Comparison of ENCODE assay signal across 8 mouse cellular contexts in genomic region chr9:27300698-27301097, GRCm38 (mm10). TPM values are rescaled to one million over a fixed set of nuclear protein-coding genes. Genes with fewer than 3 reads are reported as not detected.
DNase-seq lines count a peak whose midpoint lies in the region; ATAC-seq and TF ChIP-seq lines count a peak whose summit lies in the region.

No protein-coding gene starts in this region.

- H3K27me3 ChIP-seq in cerebellum, adult 2 months (ENCODE audit: control insufficient read depth, insufficient read depth, low read length) = no peaks in the 10 kb centered on the region
- H3K27me3 ChIP-seq in neural tube, embryonic 11.5 days (ENCODE audit: control insufficient read depth, insufficient read depth, low read length) = 0 out of 2 replicates have a peak, but pooled peaks cover 6% of the 10 kb centered on the region
- H3K27me3 ChIP-seq in limb, embryonic 13.5 days = peaks cover 71% of the 10 kb centered on the region

- no peak for ATAC-seq in neural tube, embryonic 11.5 days (ENCODE audit: insufficient read depth, low FRiP score, low TSS enrichment)
- no peak for ATAC-seq in limb, embryonic 13.5 days (ENCODE audit: low FRiP score, low read depth)
- no peak for ATAC-seq in erythroid progenitor cell, adult 5-6 weeks (replicated peaks; ENCODE audit: low FRiP score, poor library complexity, severe bottlenecking)

- peak overlapping the region; percentile 83 for H3K4me3 ChIP-seq in cerebellum, adult 2 months (replicated peaks; ENCODE audit: insufficient read depth, low read depth, low read length)
- peak overlapping the region; percentile 72 for H3K4me3 ChIP-seq in neural tube, embryonic 11.5 days (ENCODE audit: low read depth, low read length)
- peak overlapping the region; percentile 70 for H3K4me3 ChIP-seq in limb, embryonic 13.5 days

- H3K9me3 ChIP-seq in neural tube, embryonic 11.5 days (ENCODE audit: control insufficient read depth, low read length) = no peaks in the 10 kb centered on the region
- H3K9me3 ChIP-seq in limb, embryonic 13.5 days = no peaks in the 10 kb centered on the region

- H3K36me3 ChIP-seq in neural tube, embryonic 11.5 days (ENCODE audit: control insufficient read depth, insufficient read depth, low read length) = no peaks in the 10 kb centered on the region; the same call in 1 of the 2 replicates
- H3K36me3 ChIP-seq in limb, embryonic 13.5 days = no peaks in the 10 kb centered on the region

- peak in 1 of 2 experiments; percentile 54 for DNase-seq in cerebellum, adult 2 months
- DNase-seq in cerebellum, postnatal 4 days (ENCODE audit: low spot score in 2 of 2) = no peak
- no peak for DNase-seq in neural tube, embryonic 11.5 days (ENCODE audit: low spot score)
- DNase-seq in neural tube, embryonic 10.5 days (ENCODE audit: extremely low spot score, low spot score) = no peak
- no peak for DNase-seq in adrenal gland, postnatal 10 days
- no peak for DNase-seq in left cerebral cortex, adult 8-10 months (ENCODE audit: low spot score in 2 of 2)

- TF ChIP-seq POLR2A in cerebellum, adult 2 months (IDR thresholded peaks at IDR 0.05; ENCODE audit: borderline replicate concordance, insufficient read depth, low read length) = 0 out of 2 replicates have a peak, but pooled peaks have one; percentile 14

- H3K4me1 ChIP-seq in cerebellum, adult 2 months (ENCODE audit: control insufficient read depth, insufficient read depth, low read length) = peaks cover 25% of the 10 kb centered on the region
- peaks cover 16% of the 10 kb centered on the region for H3K4me1 ChIP-seq in neural tube, embryonic 11.5 days (ENCODE audit: control insufficient read depth, insufficient read depth, low read length)
- H3K4me1 ChIP-seq in limb, embryonic 13.5 days = peaks cover 53% of the 10 kb centered on the region

- 10% methylated on average over 4 of the region's 4 CpGs for WGBS in cerebellum, adult 2 months
- 8% methylated on average over 4 of the region's 4 CpGs for WGBS in neural tube, embryonic 11.5 days
- WGBS in limb, embryonic 13.5 days = 10% methylated on average over 4 of the region's 4 CpGs

- TF ChIP-seq CTCF in cerebellum, adult 2 months (IDR thresholded peaks at IDR 0.05; ENCODE audit: borderline replicate concordance, insufficient read depth, low read depth, low read length) = no peak

- peak overlapping the region; percentile 49 for H3K9ac ChIP-seq in neural tube, embryonic 11.5 days (ENCODE audit: low read length)
- H3K9ac ChIP-seq in limb, embryonic 13.5 days = peak overlapping the region; percentile 62; the same call in 1 of the 2 replicates

- H3K27ac ChIP-seq in cerebellum, adult 2 months (ENCODE audit: insufficient read depth, low read length) = peak overlapping the region; percentile 67
- no peak overlapping the region for H3K27ac ChIP-seq in neural tube, embryonic 11.5 days (ENCODE audit: low read depth, low read length)
- H3K27ac ChIP-seq in limb, embryonic 13.5 days = no peak overlapping the region

- H3K4me2 ChIP-seq in neural tube, embryonic 11.5 days (ENCODE audit: low read depth) = peak overlapping the region; percentile 95
- H3K4me2 ChIP-seq in limb, embryonic 13.5 days (replicated peaks) = peak overlapping the region; percentile 93

RNA-seq across cellular contexts. Expression of gene Igsf9b, which starts 1.7 kb away (rescaled TPM):
- polyA plus RNA-seq in cerebellum, adult 2 months (2012; rRNA removed) = 25.7 and 31.6 TPM in 2 replicates
- polyA plus RNA-seq in neural tube, embryonic 11.5 days (2014; fragmentation: Nextera tagmentation; extraction: Ambion mirVana) = 6.1 and 7.4 TPM in 2 replicates
- 3.6 and 3.7 TPM in 2 replicates for polyA plus RNA-seq in limb, embryonic 13.5 days (2015; fragmentation: Nextera tagmentation; extraction: Ambion mirVana)
- total RNA-seq in erythroid progenitor cell, adult 5-6 weeks (2015; ENCODE audit: low replicate concordance) = not detected in 2 replicates
- not detected in 2 replicates for total RNA-seq in erythroid progenitor cell, adult 5-6 weeks (2017; ENCODE audit: low replicate concordance)
- total RNA-seq in adrenal gland, postnatal 10 days (2021) = 1 to 10 TPM; 3.6 to 6.8 TPM
- 10 to 100 TPM; 47.5 to 53.8 (median 50.6) TPM for total RNA-seq in left cerebral cortex, adult 8-10 months (2022)

Comparison
In these comparisons a context has a peak if more than half of its experiments do, and no peak if none do; other contexts are left out.
1. RNA of gene Igsf9b, which starts 1.7 kb away (total RNA-seq): 47.5 to 53.8 TPM in left cerebral cortex, adult 8-10 months; 3.6 to 6.8 TPM in adrenal gland, postnatal 10 days and not detected in erythroid progenitor cell, adult 5-6 weeks; every median in the first group is over 4 times any median in the second.
2. Peak in every context shown above with its lines, with median percentiles within 50 percentile points of each other: H3K4me3 ChIP-seq.